Mouse (Mus musculus): ENCODE data around the gene Drc7. TPM values are rescaled to one million over a fixed set of nuclear protein-coding genes. Genes with fewer than 3 reads are reported as not detected.

Gene Drc7
- polyA plus RNA-seq, 2 experiments: 0.10 TPM; not detected in 1

GRCm38 (mm10) chr8:95017969-95018635 lies 36.8 kb upstream of the Drc7 start:
- DNase-seq (ENCODE audit: low spot score): no peak
- no peak for ATAC-seq (ENCODE audit: low FRiP score, low read depth)
- Histone ChIP-seq H3K9ac (ENCODE audit: low read depth, low read length, severe bottlenecking) (no peak overlapping the region), H3K4me3 (replicated peaks; ENCODE audit: low read length) (no peak overlapping the region), H3K9me3 (ENCODE audit: control insufficient read depth, low read length) (no peaks in the 10 kb centered on the region), H3K4me1 (ENCODE audit: control insufficient read depth, insufficient read depth, low read length) (no peaks in the 10 kb centered on the region), H3K27ac (replicated peaks; ENCODE audit: low read depth, low read length) (no peak overlapping the region), H3K36me3 (ENCODE audit: control insufficient read depth, insufficient read depth, low read length) (no peaks in the 10 kb centered on the region), H3K27me3 (ENCODE audit: control insufficient read depth, insufficient read depth, low read length) (no peaks in the 10 kb centered on the region), H3K4me2 (replicated peaks; ENCODE audit: low read depth, low read length, severe bottlenecking) (no peak overlapping the region)
- TF ChIP-seq POLR2A (IDR thresholded peaks at IDR 0.05; ENCODE audit: borderline replicate concordance, extremely low read depth, insufficient read depth, insufficient read length): no peak
- 71% methylated on average over 9 of the region's 9 CpGs for WGBS

- ATAC-seq (ENCODE audit: low FRiP score, low read depth) (no peak), DNase-seq (ENCODE audit: low spot score) (no peak)
- H3K9me3 ChIP-seq (ENCODE audit: control insufficient read depth, low read length): no peaks in the 10 kb centered on the region
- H3K27ac ChIP-seq (replicated peaks; ENCODE audit: low read depth, low read length): no peak overlapping the region
- TF ChIP-seq POLR2A (IDR thresholded peaks at IDR 0.05; ENCODE audit: borderline replicate concordance, extremely low read depth, insufficient read depth, insufficient read length): no peak
- H3K4me1 ChIP-seq (ENCODE audit: control insufficient read depth, insufficient read depth, low read length): no peaks in the 10 kb centered on the region
- WGBS: 65% methylated on average over 12 of the region's 12 CpGs
- no peaks in the 10 kb centered on the region for H3K27me3 ChIP-seq (ENCODE audit: control insufficient read depth, insufficient read depth, low read length)
- H3K36me3 ChIP-seq (ENCODE audit: control insufficient read depth, insufficient read depth, low read length): no peaks in the 10 kb centered on the region
- no peak overlapping the region for H3K4me3 ChIP-seq (replicated peaks; ENCODE audit: low read length)
- H3K9ac ChIP-seq (ENCODE audit: low read depth, low read length, severe bottlenecking): no peak overlapping the region
- H3K4me2 ChIP-seq (replicated peaks; ENCODE audit: low read depth, low read length, severe bottlenecking): no peak overlapping the region
These were observed 34.6 kb upstream of the Drc7 start for GRCm38 (mm10) chr8:95020293-95020777.

- Histone ChIP-seq H3K4me2 (replicated peaks; ENCODE audit: low read depth, low read length, severe bottlenecking) (no peak overlapping the region), H3K27me3 (ENCODE audit: control insufficient read depth, insufficient read depth, low read length) (no peaks in the 10 kb centered on the region), H3K4me3 (replicated peaks; ENCODE audit: low read length) (no peak overlapping the region), H3K27ac (replicated peaks; ENCODE audit: low read depth, low read length) (no peak overlapping the region), H3K9ac (ENCODE audit: low read depth, low read length, severe bottlenecking) (no peak overlapping the region), H3K9me3 (ENCODE audit: control insufficient read depth, low read length) (no peaks in the 10 kb centered on the region), H3K4me1 (ENCODE audit: control insufficient read depth, insufficient read depth, low read length) (no peaks in the 10 kb centered on the region), H3K36me3 (ENCODE audit: control insufficient read depth, insufficient read depth, low read length) (no peaks in the 10 kb centered on the region)
- ATAC-seq (ENCODE audit: low FRiP score, low read depth) (no peak), DNase-seq (ENCODE audit: low spot score) (no peak)
- TF ChIP-seq POLR2A (IDR thresholded peaks at IDR 0.05; ENCODE audit: borderline replicate concordance, extremely low read depth, insufficient read depth, insufficient read length): no peak
- 67% methylated on average over 9 of the region's 10 CpGs for WGBS
These were observed 34.1 kb upstream of the Drc7 start for GRCm38 (mm10) chr8:95020821-95021220.

GRCm38 (mm10) chr8:95023201-95023600 lies 31.7 kb upstream of the Drc7 start:
- DNase-seq (ENCODE audit: low spot score) (no peak), ATAC-seq (ENCODE audit: low FRiP score, low read depth) (no peak)
- H3K4me1 ChIP-seq (ENCODE audit: control insufficient read depth, insufficient read depth, low read length): no peaks in the 10 kb centered on the region
- TF ChIP-seq POLR2A (IDR thresholded peaks at IDR 0.05; ENCODE audit: borderline replicate concordance, extremely low read depth, insufficient read depth, insufficient read length): no peak
- H3K27ac ChIP-seq (replicated peaks; ENCODE audit: low read depth, low read length): no peak overlapping the region
- WGBS: 18% methylated on average over 8 of the region's 8 CpGs
- H3K27me3 ChIP-seq (ENCODE audit: control insufficient read depth, insufficient read depth, low read length): no peaks in the 10 kb centered on the region
- H3K9me3 ChIP-seq (ENCODE audit: control insufficient read depth, low read length): no peaks in the 10 kb centered on the region
- no peak overlapping the region for H3K4me2 ChIP-seq (replicated peaks; ENCODE audit: low read depth, low read length, severe bottlenecking)
- no peaks in the 10 kb centered on the region for H3K36me3 ChIP-seq (ENCODE audit: control insufficient read depth, insufficient read depth, low read length)
- no peak overlapping the region for H3K4me3 ChIP-seq (replicated peaks; ENCODE audit: low read length)
- H3K9ac ChIP-seq (ENCODE audit: low read depth, low read length, severe bottlenecking): no peak overlapping the region

DNA sequence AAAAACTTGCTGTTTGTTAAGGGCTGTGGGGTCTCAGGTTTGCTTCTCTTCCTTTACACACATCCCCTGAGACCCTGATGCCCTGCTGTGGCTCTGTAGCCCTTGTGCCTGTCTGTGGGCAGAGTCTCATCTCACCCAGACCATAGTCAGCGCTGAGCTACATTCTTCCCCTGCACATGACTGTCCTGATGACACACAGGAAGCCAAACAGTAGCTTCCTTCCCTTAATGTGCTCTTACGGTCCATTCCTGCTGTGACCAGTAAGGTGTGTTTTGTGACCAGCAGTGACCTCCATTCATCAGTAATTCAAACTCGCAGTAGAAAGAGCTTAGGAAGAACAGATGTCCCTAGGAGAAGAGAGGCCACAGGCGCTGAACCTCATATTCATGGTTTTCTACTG lies 30.5 kb upstream of the Drc7 start:
- Histone ChIP-seq H3K9ac (ENCODE audit: low read depth, low read length, severe bottlenecking) (no peak overlapping the region), H3K4me2 (replicated peaks; ENCODE audit: low read depth, low read length, severe bottlenecking) (no peak overlapping the region), H3K36me3 (ENCODE audit: control insufficient read depth, insufficient read depth, low read length) (no peaks in the 10 kb centered on the region), H3K4me1 (ENCODE audit: control insufficient read depth, insufficient read depth, low read length) (no peaks in the 10 kb centered on the region), H3K27ac (replicated peaks; ENCODE audit: low read depth, low read length) (no peak overlapping the region), H3K4me3 (replicated peaks; ENCODE audit: low read length) (no peak overlapping the region), H3K27me3 (ENCODE audit: control insufficient read depth, insufficient read depth, low read length) (no peaks in the 10 kb centered on the region), H3K9me3 (ENCODE audit: control insufficient read depth, low read length) (no peaks in the 10 kb centered on the region)
- no peak for DNase-seq (ENCODE audit: low spot score)
- TF ChIP-seq POLR2A (IDR thresholded peaks at IDR 0.05; ENCODE audit: borderline replicate concordance, extremely low read depth, insufficient read depth, insufficient read length): no peak
- no peak for ATAC-seq (ENCODE audit: low FRiP score, low read depth)
- WGBS: 85% methylated on average over 4 of the region's 4 CpGs
